Comparison of ENCODE assay signal across 27 mouse cellular contexts in genomic region chr16:5217341-5218133, GRCm38 (mm10). TPM values are rescaled to one million over a fixed set of nuclear protein-coding genes. Genes with fewer than 3 reads are reported as not detected.
DNase-seq lines count a peak whose midpoint lies in the region; ATAC-seq and TF ChIP-seq lines count a peak whose summit lies in the region.
"Had no signal": no experiment of that assay in that cellular context is flagged by ENCODE, and none has a peak within 500 bp of the region (broad histone marks: within the 10 kb centered on the region; RNA-seq: fewer than 3 reads in every experiment).

No protein-coding gene starts in this region.

- H3K9me3 ChIP-seq in liver, postnatal 0 days (ENCODE audit: low read length): no peaks in the 10 kb centered on the region
- H3K9me3 ChIP-seq in kidney, embryonic 15.5 days (replicated peaks): no peaks in the 10 kb centered on the region
- H3K9me3 ChIP-seq: embryonic facial prominence, embryonic 12.5 days; forebrain, embryonic 12.5 days; heart, embryonic 10.5 days; limb, embryonic 13.5 days; liver, embryonic 13.5 days; megakaryocyte, embryonic 14.5 days; neural tube, embryonic 12.5 days; stomach, embryonic 15.5 days had no signal

- peak; percentile 18 for DNase-seq in liver, adult 2 months (ENCODE audit: extremely low read depth, low read depth, low spot score)
- DNase-seq in liver, postnatal 0 days: no peak
- peak; percentile 78 for DNase-seq in kidney, adult 18-20 months
- peak; percentile 24 to 28 for DNase-seq in kidney, postnatal 4 days
- no peak for DNase-seq in layer of hippocampus, adult 9-10 months (ENCODE audit: low spot score)
- no peak for DNase-seq in left cerebral cortex, adult 9 months (ENCODE audit: low spot score in 2 of 2)
- DNase-seq: adrenal gland, postnatal 36 days; cerebellum, adult 11 months; cerebellum, postnatal 14 days; gastrocnemius, postnatal 25 days; liver, embryonic 13.5 days; lung, embryonic 14.5 days; lung, postnatal 36 days; midbrain, embryonic 14.5 days; thymus, postnatal 36 days had no signal

- no peak for ATAC-seq in liver, postnatal 0 days
- ATAC-seq in kidney, embryonic 15.5 days (replicated peaks; ENCODE audit: low FRiP score): peak; percentile 56; the same call in 1 of the 2 replicates
- ATAC-seq: hindbrain, postnatal 0 days; intestine, embryonic 16.5 days had no signal

- no peaks in the 10 kb centered on the region for H3K27me3 ChIP-seq in liver, adult 2 months (ENCODE audit: control insufficient read depth, insufficient read depth, low read length)
- no peaks in the 10 kb centered on the region for H3K27me3 ChIP-seq in liver, postnatal 0 days (ENCODE audit: insufficient read depth, low read length)
- peaks cover 3% of the 10 kb centered on the region for H3K27me3 ChIP-seq in kidney, embryonic 15.5 days
- H3K27me3 ChIP-seq: embryonic facial prominence, embryonic 12.5 days; limb, embryonic 13.5 days; liver, embryonic 13.5 days; neural tube, embryonic 12.5 days; stomach, embryonic 15.5 days had no signal

- no peak for TF ChIP-seq EP300 in liver, postnatal 0 days (IDR thresholded peaks at IDR 0.05; ENCODE audit: low read depth)

- no peaks in the 10 kb centered on the region for H3K36me3 ChIP-seq in liver, adult 2 months (ENCODE audit: control insufficient read depth, insufficient read depth, low read length)
- no peaks in the 10 kb centered on the region for H3K36me3 ChIP-seq in liver, postnatal 0 days (replicated peaks; ENCODE audit: insufficient read depth, low read length)
- no peaks in the 10 kb centered on the region for H3K36me3 ChIP-seq in kidney, embryonic 15.5 days
- H3K36me3 ChIP-seq: embryonic facial prominence, embryonic 12.5 days; forebrain, embryonic 12.5 days; heart, embryonic 10.5 days; limb, embryonic 13.5 days; liver, embryonic 13.5 days; neural tube, embryonic 12.5 days; stomach, embryonic 15.5 days had no signal

- no peak for TF ChIP-seq CTCF in liver, adult 2 months (IDR thresholded peaks at IDR 0.05; ENCODE audit: low read depth, low read length)
- TF ChIP-seq CTCF in liver, postnatal 0 days (IDR thresholded peaks at IDR 0.05; ENCODE audit: low read depth): no peak

- TF ChIP-seq POLR2A in liver, adult 2 months (IDR thresholded peaks at IDR 0.05; ENCODE audit: extremely low read depth, insufficient read depth, low read length): no peak

- H3K79me2 ChIP-seq in liver, adult 2 months (ENCODE audit: control insufficient read depth, insufficient read depth, low read length): no peaks in the 10 kb centered on the region

- no peak overlapping the region for H3K4me3 ChIP-seq in liver, adult 2 months (ENCODE audit: insufficient read depth, low read depth, low read length)
- no peak overlapping the region for H3K4me3 ChIP-seq in liver, postnatal 0 days (ENCODE audit: low read depth, low read length)
- H3K4me3 ChIP-seq in kidney, embryonic 15.5 days (replicated peaks): no peak overlapping the region
- H3K4me3 ChIP-seq: embryonic facial prominence, embryonic 12.5 days; forebrain, embryonic 12.5 days; heart, embryonic 10.5 days; layer of hippocampus, adult 2 months; limb, embryonic 13.5 days; liver, embryonic 13.5 days; megakaryocyte, embryonic 14.5 days; neural tube, embryonic 12.5 days; stomach, embryonic 15.5 days had no signal

- H3K27ac ChIP-seq in liver, adult 2 months (replicated peaks; ENCODE audit: insufficient read depth, low read depth, low read length): no peak overlapping the region
- H3K27ac ChIP-seq in liver, postnatal 0 days (ENCODE audit: low read depth): no peak overlapping the region
- H3K27ac ChIP-seq in kidney, embryonic 15.5 days: no peak overlapping the region
- H3K27ac ChIP-seq: embryonic facial prominence, embryonic 12.5 days; forebrain, embryonic 12.5 days; heart, embryonic 10.5 days; hindbrain, postnatal 0 days; layer of hippocampus, adult 2 months; limb, embryonic 13.5 days; liver, embryonic 13.5 days; neural tube, embryonic 12.5 days; stomach, embryonic 15.5 days had no signal

- H3K9ac ChIP-seq in liver, adult 2 months (ENCODE audit: low read depth, low read length): no peak overlapping the region
- no peak overlapping the region for H3K9ac ChIP-seq in liver, postnatal 0 days (replicated peaks)
- H3K9ac ChIP-seq in kidney, embryonic 15.5 days: no peak overlapping the region
- H3K9ac ChIP-seq: embryonic facial prominence, embryonic 12.5 days; forebrain, embryonic 12.5 days; limb, embryonic 13.5 days; liver, embryonic 13.5 days; lung, embryonic 14.5 days; neural tube, embryonic 12.5 days; stomach, embryonic 15.5 days had no signal

- WGBS in liver, adult 2 months: 50% methylated on average over 5 of the region's 5 CpGs
- WGBS in liver, postnatal 0 days (ENCODE audit: insufficient replicate concordance): 66% methylated on average over 5 of the region's 5 CpGs
- WGBS in kidney, embryonic 15.5 days: 66% methylated on average over 5 of the region's 5 CpGs

- no peak overlapping the region for H3K4me2 ChIP-seq in liver, postnatal 0 days (ENCODE audit: low read depth, low read length)
- no peak overlapping the region for H3K4me2 ChIP-seq in kidney, embryonic 15.5 days
- H3K4me2 ChIP-seq: embryonic facial prominence, embryonic 12.5 days; forebrain, embryonic 12.5 days; limb, embryonic 13.5 days; liver, embryonic 13.5 days; lung, embryonic 14.5 days; neural tube, embryonic 12.5 days; stomach, embryonic 15.5 days had no signal

- H3K4me1 ChIP-seq in liver, adult 2 months (ENCODE audit: control insufficient read depth, insufficient read depth, low read length): no peaks in the 10 kb centered on the region
- no peaks in the 10 kb centered on the region for H3K4me1 ChIP-seq in liver, postnatal 0 days (ENCODE audit: insufficient read depth)
- H3K4me1 ChIP-seq in kidney, embryonic 15.5 days: 0 out of 2 replicates have a peak, but pooled peaks cover 4% of the 10 kb centered on the region
- H3K4me1 ChIP-seq: embryonic facial prominence, embryonic 12.5 days; forebrain, embryonic 12.5 days; limb, embryonic 13.5 days; liver, embryonic 13.5 days; neural tube, embryonic 12.5 days had no signal

RNA-seq across cellular contexts. Expression of gene AU021092, which starts 4.6 kb away (rescaled TPM):
- total RNA-seq in liver, adult 2 months (2014; rRNA removed): 1.7 and 2.7 TPM in 2 replicates
- 2.4 and 2.7 TPM in 2 replicates for polyA plus RNA-seq in liver, adult 2 months (2012; rRNA removed)
- 1.8 and 2.4 TPM in 2 replicates for polyA plus RNA-seq in liver, postnatal 0 days (2015; fragmentation: Nextera tagmentation; extraction: Ambion mirVana)
- polyA plus RNA-seq in kidney, embryonic 15.5 days (2015; fragmentation: Nextera tagmentation; extraction: Ambion mirVana): 5.1 and 5.8 TPM in 2 replicates
- total RNA-seq: MEL had no signal

RNA-seq across cellular contexts. Expression of gene Nagpa, which starts 13.7 kb away (rescaled TPM):
- 10.0 and 13.4 TPM in 2 replicates for total RNA-seq in liver, adult 2 months (2014; rRNA removed)
- 22.1 and 24.0 TPM in 2 replicates for polyA plus RNA-seq in liver, adult 2 months (2012; rRNA removed)
- polyA plus RNA-seq in liver, postnatal 0 days (2015; fragmentation: Nextera tagmentation; extraction: Ambion mirVana): 7.3 and 7.7 TPM in 2 replicates
- 19.4 and 21.2 TPM in 2 replicates for polyA plus RNA-seq in kidney, embryonic 15.5 days (2015; fragmentation: Nextera tagmentation; extraction: Ambion mirVana)

RNA-seq across cellular contexts. Expression of gene Alg1, which starts 15.9 kb away (rescaled TPM):
- 24.7 and 30.3 TPM in 2 replicates for total RNA-seq in liver, adult 2 months (2014; rRNA removed)
- 43.6 and 46.1 TPM in 2 replicates for polyA plus RNA-seq in liver, adult 2 months (2012; rRNA removed)
- 16.3 and 16.9 TPM in 2 replicates for polyA plus RNA-seq in liver, postnatal 0 days (2015; fragmentation: Nextera tagmentation; extraction: Ambion mirVana)
- polyA plus RNA-seq in kidney, embryonic 15.5 days (2015; fragmentation: Nextera tagmentation; extraction: Ambion mirVana): 32.8 and 35.8 TPM in 2 replicates

RNA-seq across cellular contexts. Expression of gene Eef2kmt, which starts 38.2 kb away (rescaled TPM):
- 7.2 and 9.0 TPM in 2 replicates for total RNA-seq in liver, adult 2 months (2014; rRNA removed)
- polyA plus RNA-seq in liver, adult 2 months (2012; rRNA removed): 17.3 and 22.4 TPM in 2 replicates
- 8.3 and 8.9 TPM in 2 replicates for polyA plus RNA-seq in liver, postnatal 0 days (2015; fragmentation: Nextera tagmentation; extraction: Ambion mirVana)
- 26.4 and 31.9 TPM in 2 replicates for polyA plus RNA-seq in kidney, embryonic 15.5 days (2015; fragmentation: Nextera tagmentation; extraction: Ambion mirVana)

Comparison
In these comparisons a context has a peak if more than half of its experiments do, and no peak if none do; other contexts are left out.
1. DNase-seq: peak in liver, adult 2 months (single experiment), kidney, adult 18-20 months (single experiment) and kidney, postnatal 4 days (2 of 2); none in liver, postnatal 0 days (single experiment), layer of hippocampus, adult 9-10 months (single experiment) and left cerebral cortex, adult 9 months (0 of 2).